Mouse (Mus musculus): Measurements from ENCODE around the gene Chrna1.

The Chrna1 gene

DNA sequence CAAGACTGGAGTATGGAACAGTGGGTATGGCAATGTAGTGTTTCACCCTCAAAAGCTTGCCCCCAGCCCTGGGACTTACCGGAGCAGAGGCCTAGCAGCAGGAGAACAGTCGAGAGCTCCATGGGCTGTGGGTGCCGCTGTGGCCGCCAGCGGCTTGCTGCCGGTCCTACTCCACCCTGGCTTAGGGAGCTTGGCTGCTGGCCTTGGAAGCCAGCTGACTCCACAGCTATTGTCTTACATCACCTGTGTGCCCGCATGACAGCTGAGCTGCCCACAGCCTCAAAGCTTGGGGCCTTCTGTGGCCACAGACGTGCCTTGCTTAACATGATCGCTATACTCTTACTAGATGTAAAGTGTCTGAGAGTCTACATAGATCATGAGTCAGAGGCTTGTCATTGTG lies at the start of gene Chrna1:
Gene Chrna1 (minus strand): TSS at position 173 of the 400 bp plus-strand sequence.
- no peak for DNase-seq (ENCODE audit: extremely low read depth, insufficient read length, low spot score)

- no peak for DNase-seq (ENCODE audit: extremely low read depth, insufficient read length, low spot score)
Measured at GRCm38 (mm10) chr2:73618486-73619052, 38.4 kb upstream of the Chrna1 start.

GRCm38 (mm10) chr2:73616434-73617057 lies 36.4 kb upstream of the Chrna1 start:
- DNase-seq (ENCODE audit: extremely low read depth, insufficient read length, low spot score), result no peak

DNA sequence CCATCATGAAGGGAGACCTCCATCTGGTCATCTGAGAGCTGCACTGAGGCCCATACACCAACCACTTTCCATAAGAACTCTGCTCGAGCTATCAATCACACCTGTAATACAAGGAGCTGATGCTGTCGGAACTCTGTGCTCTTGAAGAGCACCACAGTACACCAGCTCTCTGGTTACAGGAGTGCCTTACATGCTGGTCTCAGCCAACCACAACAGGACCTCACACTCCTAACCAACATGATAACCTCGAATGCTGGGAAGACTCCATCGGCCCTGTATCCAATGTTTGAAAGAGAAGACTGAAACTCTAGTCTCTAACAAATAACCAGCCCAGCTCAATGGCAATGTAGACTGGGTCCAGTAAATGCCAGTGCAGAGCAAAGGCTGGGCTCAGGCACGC lies 35.3 kb upstream of the Chrna1 start:
- no peak for DNase-seq (ENCODE audit: extremely low read depth, insufficient read length, low spot score)

- no peak for DNase-seq (ENCODE audit: extremely low read depth, insufficient read length, low spot score)
Measured at GRCm38 (mm10) chr2:73614303-73614702, 34.2 kb upstream of the Chrna1 start.

- DNase-seq (ENCODE audit: extremely low read depth, insufficient read length, low spot score), result no peak
Measured at GRCm38 (mm10) chr2:73612941-73613340, 32.8 kb upstream of the Chrna1 start.

DNA sequence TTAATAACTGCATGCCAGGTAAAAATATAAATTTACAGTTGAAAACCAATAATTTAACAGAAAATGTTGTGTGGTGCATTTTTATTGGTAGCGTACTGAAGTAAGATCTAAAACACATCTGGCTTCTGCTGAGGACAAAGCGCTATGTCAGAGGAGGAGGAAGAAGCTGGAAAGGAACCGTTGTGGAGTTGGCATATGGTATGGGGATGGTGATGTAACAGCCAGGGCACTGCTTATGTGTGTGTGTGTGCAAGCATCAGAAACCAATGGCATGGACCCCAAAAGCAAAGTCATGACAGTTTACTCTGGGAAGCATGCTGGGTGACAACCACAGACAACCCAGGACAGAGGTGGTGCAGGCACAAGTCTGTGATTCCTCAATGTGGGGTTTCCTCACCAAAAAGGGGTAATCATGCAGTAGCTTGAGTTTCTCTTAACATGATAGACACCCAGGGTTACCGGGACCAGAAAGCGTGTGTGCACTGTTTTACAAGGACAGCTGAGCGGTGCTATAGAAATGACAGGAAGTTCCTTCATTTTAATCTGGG lies 32.3 kb upstream of the Chrna1 start:
- no peak for DNase-seq (ENCODE audit: extremely low read depth, insufficient read length, low spot score)

GRCm38 (mm10) chr2:73611798-73612197 lies 31.7 kb upstream of the Chrna1 start:
- no peak for DNase-seq (ENCODE audit: extremely low read depth, insufficient read length, low spot score)

DNA sequence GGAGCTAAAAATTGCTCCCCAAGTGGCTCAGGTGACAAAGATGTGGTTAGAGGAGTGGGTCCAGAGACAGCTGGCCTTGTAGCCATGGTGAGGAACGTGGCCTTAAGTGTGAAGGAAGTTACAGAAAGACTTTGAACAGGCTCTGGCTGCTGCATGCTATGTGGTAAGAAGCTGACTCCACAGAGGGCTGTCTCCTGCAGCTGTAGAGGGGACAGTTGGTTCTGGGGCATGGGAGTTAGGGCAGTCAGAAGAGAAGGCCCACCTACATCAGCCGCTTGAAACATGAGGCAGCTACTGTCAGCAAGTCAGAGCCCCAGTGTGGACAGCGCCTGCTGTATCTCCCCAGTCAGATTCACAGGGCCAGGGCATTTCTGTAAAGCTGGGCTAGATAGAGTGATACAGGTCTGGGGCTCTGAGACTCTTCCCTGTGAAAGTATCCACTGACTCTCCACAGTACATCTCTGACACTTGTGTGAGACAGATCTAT lies 29.6 kb upstream of the Chrna1 start:
- DNase-seq (ENCODE audit: extremely low read depth, insufficient read length, low spot score), result no peak

DNA sequence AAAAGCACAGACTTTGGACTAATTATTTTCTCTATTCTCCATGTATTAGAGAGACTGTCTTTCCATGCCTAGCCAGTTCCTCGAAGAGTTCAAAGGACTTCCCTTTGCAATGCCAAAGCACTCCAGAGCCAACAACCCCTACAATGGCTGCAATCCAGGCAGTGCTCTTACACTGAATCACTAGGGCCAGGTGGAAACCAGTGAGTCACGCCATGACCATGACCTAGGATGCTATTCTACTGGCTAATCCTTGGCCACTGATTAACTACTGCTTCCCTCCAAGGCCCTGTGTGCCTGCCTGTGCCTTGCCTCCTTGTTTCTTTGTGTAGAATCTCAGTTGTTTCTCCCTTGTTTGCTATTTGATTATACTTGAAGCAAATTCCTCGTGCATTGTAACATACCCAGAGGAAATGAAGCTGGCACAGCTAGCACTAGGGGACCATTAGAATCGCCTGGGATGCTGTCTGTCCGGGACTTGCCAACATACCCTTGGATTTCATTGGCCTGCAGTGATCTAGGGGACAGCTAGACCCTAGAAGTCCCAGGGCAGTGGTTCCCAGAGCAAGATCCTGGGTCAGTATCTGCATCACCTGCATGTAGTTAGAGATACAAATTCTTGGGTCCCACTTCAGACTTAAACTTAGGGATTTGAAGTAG lies 29.1 kb upstream of the Chrna1 start:
- DNase-seq (ENCODE audit: extremely low read depth, insufficient read length, low spot score), result peak; percentile 39

- DNase-seq (ENCODE audit: extremely low read depth, insufficient read length, low spot score), result no peak
Measured at GRCm38 (mm10) chr2:73608391-73608790, 28.3 kb upstream of the Chrna1 start.

DNA sequence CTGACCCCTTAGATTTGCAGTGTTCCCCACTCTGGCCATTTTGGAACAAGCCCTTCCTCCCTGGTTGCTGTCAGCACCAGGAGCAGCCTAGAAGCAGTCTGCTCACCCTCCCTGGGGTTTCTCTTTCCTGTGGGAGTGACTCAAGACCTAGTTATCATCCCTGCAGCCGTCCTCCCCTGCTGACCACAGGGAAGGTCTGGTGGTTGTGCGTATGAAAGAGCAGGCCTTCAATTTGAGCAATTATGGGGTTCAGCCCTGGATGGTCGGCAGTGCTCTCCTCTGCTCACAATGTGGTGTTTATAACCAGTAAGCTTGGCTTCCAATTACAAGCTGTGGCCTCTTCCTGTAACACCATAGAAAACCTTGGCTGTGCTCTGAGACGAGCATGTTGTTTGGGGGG lies 27.5 kb upstream of the Chrna1 start:
- peak; percentile 9 for DNase-seq (ENCODE audit: extremely low read depth, insufficient read length, low spot score)

DNA sequence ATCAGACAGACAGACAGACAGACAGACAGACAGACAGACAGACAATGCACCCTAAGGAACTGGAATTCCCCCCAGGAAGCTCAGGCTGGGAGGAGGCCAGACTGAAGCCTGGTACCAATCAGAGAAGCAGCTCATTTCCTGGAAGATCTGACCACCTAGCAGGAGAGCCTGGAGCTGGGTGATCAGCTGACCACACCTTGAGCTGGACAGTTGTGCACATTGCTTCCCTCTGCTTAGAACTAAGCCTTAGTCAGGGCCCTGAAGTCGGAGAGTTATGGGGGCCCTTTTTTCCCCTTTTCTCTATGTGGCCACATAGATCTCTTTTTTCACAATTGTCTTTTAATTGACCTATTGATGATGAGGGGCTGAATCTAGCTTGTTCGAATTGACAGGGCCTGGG lies 27.0 kb upstream of the Chrna1 start:
- no peak for DNase-seq (ENCODE audit: extremely low read depth, insufficient read length, low spot score)

GRCm38 (mm10) chr2:73606616-73607015 lies 26.5 kb upstream of the Chrna1 start:
- no peak for DNase-seq (ENCODE audit: extremely low read depth, insufficient read length, low spot score)

DNA sequence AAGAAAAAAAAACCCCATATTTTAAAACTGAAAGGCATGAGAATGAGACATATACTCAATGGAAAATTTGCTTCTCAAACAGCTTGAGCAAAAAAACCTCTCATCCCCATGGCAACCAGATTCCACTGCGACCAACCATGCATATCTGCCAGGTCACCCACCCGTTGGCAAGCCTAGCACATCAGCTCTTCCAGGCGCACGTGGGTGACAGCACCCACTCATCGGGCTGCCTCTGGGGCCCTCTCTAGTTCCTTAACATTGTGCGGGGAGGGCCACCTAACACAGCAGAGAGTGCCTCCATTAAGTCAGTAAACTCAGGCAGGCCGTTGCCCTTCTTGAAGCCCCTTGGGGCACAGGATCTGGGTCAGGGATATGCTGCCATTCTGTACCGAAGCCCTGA lies 24.9 kb upstream of the Chrna1 start:
- no peak for DNase-seq (ENCODE audit: extremely low read depth, insufficient read length, low spot score)

DNA sequence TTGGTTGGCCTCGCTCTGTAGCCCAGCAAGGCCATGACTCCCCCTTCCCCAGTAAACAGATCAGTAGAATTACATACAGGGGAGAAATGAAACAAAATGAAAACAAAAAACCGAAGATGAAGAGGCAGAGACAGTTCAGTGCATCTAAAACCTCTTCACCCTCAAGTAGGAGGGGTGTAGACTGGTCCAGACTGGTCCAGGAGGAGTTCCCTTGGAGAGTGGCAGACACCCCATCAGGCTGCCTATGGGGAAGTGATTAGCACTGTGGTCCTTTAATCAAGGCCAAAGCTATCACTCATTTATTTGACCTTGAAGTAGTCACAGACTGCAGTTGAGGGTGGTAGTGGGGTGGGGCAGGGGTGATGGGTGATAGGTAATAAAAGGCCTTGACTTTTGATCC lies 24.4 kb upstream of the Chrna1 start:
- no peak for DNase-seq (ENCODE audit: extremely low read depth, insufficient read length, low spot score)

GRCm38 (mm10) chr2:73600650-73601049 lies 20.5 kb upstream of the Chrna1 start:
- no peak for DNase-seq (ENCODE audit: extremely low read depth, insufficient read length, low spot score)

- DNase-seq (ENCODE audit: extremely low read depth, insufficient read length, low spot score), result no peak
Measured at GRCm38 (mm10) chr2:73597772-73598171, 17.6 kb upstream of the Chrna1 start.

DNA sequence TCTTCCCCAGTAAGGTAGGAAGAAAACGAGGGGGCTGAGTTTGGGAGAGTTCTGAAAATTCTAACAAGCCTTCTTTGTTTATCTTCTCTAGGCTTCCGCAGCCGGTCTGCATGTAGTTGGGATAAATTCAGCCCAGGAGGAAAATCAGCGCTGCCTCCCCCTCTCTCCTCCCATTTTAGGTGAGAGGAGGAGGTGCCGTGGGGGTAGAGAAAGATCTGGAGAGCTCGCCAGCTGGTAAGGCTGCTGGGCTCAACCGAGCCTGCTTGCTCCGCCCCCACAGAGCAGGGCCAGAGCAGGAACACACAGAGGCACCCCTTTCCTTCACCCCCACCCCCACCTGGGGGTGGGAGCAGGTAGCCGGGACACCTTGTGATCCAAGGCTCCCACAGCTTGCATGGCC lies 16.6 kb upstream of the Chrna1 start:
- no peak for DNase-seq (ENCODE audit: extremely low read depth, insufficient read length, low spot score)

DNA sequence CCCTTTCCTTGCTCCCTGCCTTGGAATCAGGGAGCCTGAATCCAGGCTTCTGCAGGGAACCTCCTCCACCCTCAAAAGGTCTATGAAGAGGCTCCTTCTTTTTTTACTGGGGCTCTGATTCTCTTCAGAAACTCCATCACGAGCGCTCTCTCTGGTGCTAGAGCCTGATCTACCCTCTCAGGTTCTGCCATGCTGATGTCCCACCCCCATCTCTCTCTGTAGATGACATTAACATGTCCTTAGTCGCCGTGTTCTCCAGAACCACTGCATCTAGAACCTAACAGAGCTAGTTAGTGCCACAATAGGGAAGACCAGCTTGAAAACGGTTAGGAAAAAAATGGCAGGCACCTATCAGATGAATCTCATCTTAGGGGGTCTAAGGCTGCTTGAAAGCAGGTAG lies 16.2 kb upstream of the Chrna1 start:
- DNase-seq (ENCODE audit: extremely low read depth, insufficient read length, low spot score), result no peak

DNA sequence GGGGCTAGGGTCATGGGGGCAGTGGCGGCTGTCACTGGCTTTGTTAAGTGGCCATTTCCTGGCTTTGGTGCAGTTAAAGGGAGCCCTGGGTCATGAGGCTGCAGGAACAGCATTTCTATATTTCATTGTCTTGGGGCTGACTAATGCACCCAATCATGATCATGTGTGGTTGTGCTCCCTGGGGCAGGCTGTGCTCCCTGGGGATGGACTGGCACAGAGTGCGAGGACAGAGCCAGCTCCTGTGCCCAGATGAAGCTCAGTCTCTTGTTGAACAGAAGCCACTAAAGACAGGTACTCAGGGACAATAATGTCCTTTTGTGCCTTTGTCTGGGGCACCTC lies 12.9 kb upstream of the Chrna1 start:
- peak; percentile 36 for DNase-seq (ENCODE audit: extremely low read depth, insufficient read length, low spot score)
